Mouse (Mus musculus) erythroblast, adult 5-6 weeks (primary cell): ENCODE data around the gene Ralgapb. TPM values are rescaled to one million over a fixed set of nuclear protein-coding genes. Genes with fewer than 3 reads are reported as not detected.
"Not testable (repeated sequence)": the region's sequence is repeated elsewhere in the genome, so short reads cannot be mapped to it uniquely, and the experiment has no call there.

ENCODE experiments used
- ATAC-seq: replicated peaks from 2 replicates; pipeline ENCODE4 v1.8.0; 2016; ENCODE audit warnings: moderate number of reproducible peaks, mild to moderate bottlenecking, moderate TSS enrichment, inconsistent platforms; ENCODE audit not compliant: poor library complexity, low FRiP score, severe bottlenecking
- total RNA-seq, 2 experiments: library from RNA; stranded (forward) in 1 of 2; stranded (reverse) in 1 of 2; fragments of 150-400 nt in 1 of 2; fragments of 200-764, 138-1000 nt in 1 of 2; gene quantifications; 2 replicates each; pipeline versions ENCODE4 v1.2.3 to v1.2.4; 2015 to 2017; ENCODE audit warnings: low replicate concordance in 2 of 2

Ralgapb gene
- total RNA-seq, 2 experiments from 2014 or later = 6.5 to 17.2 TPM

DNA sequence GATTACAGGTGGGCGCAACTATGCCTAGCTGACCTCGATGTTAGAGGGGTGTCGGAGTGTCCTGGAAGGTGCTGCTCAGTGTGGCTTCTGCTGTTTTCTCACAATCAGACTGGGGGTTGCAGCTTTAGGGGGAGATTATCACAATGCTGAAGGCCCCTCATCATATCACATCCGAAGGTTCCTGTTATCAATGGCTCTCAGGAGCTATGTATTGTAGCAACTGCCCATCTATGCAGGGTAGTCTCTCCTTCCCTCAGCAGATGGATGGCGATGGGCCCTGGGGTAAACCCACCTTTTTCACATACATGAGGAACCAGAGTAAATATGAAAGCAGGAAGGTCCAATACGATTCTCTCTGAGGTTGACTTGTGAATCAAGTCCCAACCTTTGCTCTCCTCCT, 13.3 kb upstream of the Ralgapb start:
- no peak for ATAC-seq

DNA sequence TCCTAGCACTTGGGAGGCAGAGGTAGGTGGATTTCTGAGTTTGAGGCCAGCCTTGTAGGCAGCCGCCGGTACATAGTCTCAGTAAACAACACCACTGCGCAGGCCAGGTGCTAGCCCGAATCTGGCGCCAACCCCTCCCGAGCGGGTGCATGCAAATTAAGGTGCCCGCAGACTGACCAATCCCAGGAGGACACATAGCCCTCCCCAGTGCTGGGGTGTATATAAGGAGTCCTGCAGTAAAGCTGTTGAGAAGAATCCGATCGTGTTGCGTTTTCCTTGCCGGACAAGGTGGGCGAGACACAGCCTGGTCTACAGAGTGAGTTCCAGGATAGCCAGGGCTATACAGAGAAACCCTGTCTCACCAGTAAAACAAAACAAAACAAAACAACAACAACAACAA, 12.5 kb upstream of the Ralgapb start:
- not testable (repeated sequence) for ATAC-seq

DNA sequence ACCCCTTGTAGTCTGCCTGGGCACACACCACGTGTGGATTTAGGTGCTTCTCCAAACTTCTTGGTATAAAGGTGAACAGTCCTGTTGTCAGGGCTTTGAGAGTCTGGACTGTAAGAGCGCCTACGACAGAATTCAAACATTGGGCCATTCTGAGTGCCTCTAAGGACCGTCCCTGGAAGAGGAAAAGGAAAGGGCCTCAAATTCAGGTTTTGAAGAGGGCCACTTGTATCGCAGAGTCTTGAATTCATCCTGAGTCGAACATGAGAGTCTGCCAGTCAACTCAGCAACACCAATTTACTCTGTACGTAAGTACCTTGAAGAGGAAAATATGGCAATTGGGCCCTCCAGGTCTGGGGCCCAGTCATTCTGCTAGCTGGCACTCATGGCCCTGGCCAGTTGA, 6.7 kb upstream of the Ralgapb start:
- ATAC-seq = no peak

DNA sequence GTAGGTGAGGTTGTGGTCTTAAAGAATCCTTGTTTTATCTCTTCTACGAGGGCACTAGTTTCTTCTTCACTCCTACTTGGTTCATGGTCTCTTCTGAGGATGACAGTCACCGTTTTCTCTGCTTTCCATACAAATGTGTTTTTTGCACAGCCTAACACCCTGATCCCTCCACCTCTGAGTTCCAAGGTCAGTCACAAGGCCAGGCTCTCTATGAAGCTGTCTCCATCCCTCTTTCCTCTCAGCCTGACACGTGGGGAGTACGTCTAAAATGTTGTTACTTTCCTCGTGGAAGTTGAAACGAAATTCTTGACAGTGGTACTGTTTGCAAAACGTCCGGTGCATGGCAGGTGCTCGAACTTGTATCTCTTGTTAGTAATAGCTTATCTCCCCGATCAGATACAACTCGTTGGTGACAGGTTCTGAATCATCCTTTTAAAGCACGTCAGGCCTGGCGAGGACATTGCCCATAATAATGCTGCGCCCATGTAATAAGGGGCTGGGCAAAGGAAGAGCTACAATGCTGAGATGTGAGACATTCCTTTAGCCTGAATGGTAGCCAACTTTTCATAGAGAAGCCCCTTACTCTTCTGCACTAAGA, 552 bp upstream of the Ralgapb start:
- no peak; the same call in 1 of the 2 replicates for ATAC-seq

DNA sequence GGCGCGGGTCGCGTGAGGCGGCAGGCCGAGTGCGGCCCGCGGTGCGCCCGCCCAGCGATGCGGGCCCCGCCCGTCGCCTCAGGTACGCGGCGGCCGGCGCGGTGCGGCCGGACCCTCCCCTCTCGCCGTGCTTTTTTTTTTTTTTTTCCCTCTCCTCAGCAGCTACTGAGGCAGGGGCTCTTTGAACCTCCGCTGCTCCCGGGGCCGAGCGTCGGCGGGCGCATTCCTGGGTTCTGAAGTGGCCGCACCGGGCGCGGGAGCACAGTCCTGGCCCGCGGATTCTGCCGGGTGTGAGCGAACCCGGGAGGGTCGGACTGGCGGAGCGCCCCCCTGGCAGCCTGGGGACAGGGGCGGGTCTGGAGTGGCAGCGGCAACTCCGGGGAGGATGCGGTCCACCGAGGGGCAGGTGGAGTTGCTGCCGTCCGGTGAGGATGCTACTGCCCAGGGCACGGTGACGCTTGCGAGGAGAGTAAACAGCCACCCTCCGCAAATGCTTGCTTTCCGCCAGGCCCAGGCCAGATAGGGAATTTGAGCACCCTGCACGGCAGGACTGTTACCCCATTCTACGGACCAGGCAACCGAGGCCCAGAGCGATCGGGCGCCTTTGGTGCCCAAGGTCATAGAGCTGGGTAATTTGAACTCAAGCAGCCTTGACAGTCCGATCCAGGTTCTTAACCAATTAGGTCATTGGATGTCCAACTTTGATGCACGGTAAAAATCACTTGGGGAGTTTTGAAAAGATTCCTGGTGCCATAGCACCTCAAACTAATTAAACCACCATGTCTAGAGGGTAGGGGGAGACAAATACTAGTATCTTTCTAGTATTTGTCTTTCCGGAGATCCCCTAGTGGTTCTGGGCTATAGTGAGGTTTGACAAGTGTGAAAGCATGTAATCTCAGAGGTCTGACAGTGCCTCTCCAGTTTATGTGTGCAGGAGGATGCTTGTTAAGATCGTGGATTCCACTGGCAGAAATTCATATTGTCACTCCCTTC, 670 bp downstream of the Ralgapb start:
- ATAC-seq = peak; percentile 60

DNA sequence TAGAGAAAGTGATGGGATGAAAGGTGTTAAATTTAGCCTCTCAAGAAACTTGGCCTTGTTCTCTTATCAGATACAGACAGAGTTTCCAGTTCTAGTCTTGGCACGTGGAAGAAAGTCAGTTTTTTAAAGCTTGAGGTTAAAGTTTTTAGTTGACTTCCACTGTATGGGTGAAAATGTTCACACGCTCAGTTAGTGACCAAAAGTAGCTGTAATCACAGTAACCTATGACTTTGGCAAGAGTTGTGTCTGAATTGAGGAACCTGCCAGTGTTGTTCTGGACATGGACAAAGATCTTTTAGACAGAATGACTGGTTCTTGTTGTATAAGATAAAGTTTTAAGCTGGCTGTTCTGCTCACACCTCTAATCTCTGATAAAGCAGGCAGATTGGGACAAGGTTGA, 3.6 kb downstream of the Ralgapb start:
- no peak for ATAC-seq

DNA sequence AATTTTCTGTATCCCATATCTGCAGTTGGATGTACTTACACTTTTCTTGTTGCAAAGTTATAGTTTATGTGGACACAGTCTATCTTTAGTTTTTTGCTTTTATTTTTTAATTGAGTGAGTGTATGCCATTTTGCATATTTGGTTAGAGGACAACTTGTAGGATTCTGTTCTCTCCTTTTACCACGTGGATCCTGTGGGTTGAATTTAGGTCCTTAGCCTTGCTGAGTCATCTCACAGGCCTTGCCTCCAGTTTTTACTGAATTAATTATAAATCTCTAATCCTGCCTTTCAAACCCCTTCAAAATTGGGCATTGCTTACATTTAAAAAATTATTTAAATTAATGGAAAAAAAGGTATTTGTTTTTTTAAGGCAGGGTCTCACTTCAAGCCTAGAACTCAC, 6.2 kb downstream of the Ralgapb start:
- no peak for ATAC-seq

DNA sequence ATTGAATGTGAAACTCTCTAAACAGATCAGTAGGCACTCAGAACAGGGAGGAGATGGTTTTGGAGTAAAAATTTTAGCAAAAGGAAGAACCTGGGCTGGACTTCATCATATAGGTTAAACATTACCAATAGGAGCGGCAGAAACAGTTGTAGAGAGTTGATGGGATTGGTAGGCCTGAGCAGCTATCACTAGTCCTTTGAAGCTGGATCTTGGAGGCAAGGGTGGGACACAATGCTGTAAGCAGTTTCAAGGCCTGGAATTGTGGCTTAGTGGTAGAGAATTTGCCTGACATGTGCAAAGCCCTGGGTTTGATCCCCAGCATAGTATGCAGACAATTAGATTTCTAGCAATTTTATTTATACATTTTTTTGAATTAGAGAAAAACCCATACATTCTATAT, 9.0 kb downstream of the Ralgapb start:
- ATAC-seq = no peak

DNA sequence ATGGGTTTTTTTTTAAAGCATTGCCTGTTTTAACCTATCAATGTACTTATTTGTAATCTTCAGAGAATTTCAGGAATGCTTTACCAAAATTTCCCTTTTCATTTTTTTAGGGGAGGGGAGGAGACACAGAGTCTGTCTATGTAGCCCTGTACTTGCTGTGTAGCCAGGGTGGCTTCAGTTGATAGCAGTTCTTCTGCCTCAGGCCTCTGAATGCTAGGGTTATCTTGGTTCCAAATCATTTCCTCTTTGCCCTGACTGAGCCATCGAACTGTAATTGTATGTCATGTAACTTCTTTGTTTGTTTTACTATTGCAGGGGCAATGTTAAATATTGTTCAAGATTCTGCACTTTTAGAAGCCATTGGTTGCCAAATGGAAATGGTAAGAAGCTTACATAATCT, 36.2 kb downstream of the Ralgapb start:
- ATAC-seq = no peak

DNA sequence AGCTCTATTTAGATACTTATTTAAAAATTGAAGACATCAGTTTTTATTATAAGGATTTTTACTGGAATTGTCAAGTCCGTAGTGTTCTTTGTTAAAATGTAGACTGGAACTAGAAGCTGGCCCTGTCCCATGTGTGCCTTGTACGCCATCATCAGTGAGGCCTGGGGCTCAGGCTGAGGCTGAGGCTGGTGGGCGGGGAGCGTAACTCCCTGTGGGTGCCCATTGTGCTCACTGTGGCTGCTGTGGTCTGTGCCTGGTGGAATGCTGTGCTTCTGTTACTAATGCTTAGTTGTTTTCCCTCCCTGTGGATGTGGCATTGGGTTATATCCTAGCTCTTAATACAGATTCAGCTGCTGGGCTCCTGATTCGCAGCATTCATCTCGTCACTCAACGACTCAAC, 40.2 kb downstream of the Ralgapb start:
- ATAC-seq = no peak

DNA sequence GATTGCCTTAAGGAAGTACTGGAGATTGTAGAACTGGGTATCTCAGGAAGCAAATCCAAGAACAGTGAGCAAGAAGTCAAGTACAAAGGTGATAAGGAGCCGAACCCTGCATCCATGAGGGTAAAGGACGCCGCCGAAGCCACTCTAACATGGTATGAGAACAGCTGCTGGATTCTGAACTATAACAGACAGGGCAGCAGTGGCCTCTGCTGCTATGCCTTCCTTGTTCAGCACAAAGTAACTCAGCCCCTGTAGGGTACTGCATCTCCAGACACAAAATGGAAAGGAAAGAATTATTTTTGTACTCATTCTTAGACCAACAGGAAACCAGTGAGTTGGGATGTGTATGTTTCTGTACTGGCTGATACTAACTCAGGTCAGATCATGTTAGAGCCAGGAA, 46.8 kb downstream of the Ralgapb start:
- ATAC-seq = no peak

DNA sequence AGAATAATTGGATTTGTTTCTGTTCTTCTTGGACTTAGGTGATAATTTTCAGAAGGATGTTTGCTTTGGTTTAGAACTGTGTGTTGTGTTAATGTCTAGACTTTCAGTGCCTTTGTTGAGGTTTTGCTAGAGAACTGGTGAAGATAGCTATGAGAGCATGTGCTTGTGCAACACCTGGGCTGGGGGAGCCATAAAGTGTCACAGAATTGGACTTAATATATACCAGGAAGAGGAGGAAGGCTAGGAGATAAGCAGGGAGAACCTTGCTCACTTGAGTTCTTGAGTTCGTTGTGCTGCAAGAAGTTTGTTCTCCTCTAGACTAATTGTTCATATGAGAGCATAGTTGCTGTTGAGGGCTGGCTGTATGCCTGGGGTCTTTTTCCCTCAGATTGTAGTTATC, 48.0 kb downstream of the Ralgapb start:
- no peak for ATAC-seq

DNA sequence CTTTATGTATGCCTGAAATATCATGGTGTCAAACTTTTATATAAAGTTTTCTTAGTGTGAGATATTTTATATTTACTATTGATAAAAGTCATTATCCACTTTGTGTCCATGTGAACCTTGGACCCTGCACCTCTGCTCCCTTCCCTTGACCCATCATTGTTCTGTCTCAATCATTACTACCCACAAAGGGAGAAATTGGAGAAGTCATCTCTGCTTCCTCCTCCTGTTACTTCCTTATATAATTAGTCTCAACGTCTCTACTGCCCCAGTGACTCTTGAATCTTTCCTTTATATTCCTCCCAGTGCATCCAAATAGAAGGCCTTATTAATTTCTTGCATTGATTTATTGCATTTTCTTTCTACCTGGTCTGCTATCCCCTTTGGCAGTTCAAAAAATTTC, 52.8 kb downstream of the Ralgapb start:
- no peak for ATAC-seq

DNA sequence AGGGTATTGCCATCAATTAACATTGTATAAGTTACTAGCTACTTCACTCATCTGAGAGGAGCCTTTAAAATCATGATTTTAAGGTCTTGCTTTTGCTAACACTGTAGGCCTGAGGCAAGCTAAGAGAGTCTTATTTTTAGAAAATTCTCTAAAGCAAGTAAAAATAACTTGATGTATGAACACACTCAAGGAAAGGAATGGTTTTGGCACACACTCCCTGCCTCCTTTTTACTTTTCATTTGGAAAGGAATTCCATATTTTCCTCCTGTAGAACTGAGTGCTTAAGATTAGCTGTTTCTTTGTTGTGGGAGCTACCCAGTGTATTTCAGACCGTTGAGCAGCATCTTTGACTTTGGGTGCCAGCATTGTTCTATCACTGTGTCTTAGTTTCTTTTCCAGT, 64.5 kb downstream of the Ralgapb start:
- no peak for ATAC-seq

DNA sequence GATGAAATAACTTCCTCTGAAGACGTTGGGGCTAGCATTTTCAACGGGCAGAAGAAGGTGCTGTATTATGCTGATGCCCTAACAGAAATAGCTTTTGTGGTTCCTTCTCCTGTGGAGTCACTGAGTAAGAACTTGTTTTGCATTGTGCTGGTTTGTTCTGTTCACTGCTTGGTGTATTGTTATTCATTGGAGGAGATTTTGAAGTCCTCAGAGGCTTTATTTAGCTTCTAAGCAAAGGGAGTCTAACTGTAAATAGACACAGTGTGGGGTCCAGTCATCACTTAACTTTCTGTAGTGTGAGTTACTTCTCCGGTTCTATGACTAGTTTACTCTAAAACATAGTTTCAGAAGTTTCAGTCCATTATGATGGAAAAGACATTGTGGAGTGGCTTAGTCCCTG, 68.0 kb downstream of the Ralgapb start:
- ATAC-seq = no peak

DNA sequence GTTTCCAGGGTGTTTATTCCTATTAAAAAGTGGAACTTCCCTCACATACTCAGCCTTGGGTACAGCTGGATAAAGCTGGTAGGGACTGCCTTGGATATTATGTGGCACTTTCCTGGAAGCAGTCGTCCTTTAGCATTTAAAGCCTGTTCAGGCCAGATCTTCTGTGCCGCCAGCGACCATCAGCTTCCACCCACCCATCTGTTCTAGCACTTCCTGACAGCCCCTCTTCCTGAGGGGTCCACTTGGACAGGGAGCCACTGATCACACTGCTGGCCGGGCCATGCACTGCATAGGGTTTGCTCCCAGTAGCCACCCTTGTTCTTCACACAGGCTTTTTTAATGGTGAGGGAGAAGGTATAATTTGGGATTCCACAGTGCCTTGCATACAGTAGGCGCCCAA, 88.8 kb downstream of the Ralgapb start:
- no peak for ATAC-seq

DNA sequence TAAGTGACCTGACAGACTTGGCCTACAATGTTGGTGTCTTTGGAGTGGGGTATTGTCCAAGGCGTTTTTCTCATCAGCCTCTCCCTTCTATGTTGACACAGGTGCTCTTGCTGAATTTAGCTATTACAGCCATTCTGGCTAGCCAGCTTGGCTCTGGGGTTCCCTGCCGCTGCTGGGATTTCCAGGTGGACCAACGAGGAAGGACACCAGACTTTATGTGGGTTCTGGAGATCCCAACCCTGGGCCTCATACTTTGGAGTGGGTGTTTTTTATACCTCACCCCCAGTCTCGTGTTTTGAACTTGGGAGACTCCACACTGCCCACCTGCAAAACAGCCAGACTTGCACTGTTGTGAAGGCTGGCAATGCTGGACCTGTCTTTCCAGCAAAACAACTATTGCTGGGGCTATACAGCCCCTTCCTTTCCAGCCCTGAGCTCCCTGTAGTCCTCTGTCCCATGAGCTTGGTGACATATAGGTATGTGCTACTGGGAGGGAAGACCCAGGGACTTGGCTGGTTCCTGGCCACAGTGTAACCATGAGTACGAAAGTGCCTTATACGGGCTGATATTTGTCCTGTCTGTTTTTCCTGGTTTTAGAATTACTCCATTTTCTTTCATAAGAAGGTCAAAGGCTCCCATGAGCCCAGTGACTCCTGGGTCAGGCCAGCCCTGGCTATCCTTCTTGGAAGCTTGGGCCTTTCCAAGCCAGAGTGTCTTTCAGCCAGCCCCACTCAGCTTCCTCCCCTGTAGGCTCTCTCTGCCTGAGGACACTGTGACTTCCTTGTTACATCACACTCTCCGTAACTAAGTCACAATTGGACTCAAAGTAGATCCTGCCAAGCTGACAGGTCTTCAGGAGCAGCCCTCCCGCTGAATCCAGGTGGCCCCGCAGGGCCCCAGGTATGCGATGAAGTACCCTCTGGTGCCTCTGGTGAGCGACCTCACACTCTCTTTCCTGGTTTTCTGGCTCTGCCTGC, 92.5 kb downstream of the Ralgapb start, which contains the start of gene Adig:
Gene Adig, plus strand, starts transcription at position 777 of the 977 bp plus-strand sequence.
- no peak for ATAC-seq

DNA sequence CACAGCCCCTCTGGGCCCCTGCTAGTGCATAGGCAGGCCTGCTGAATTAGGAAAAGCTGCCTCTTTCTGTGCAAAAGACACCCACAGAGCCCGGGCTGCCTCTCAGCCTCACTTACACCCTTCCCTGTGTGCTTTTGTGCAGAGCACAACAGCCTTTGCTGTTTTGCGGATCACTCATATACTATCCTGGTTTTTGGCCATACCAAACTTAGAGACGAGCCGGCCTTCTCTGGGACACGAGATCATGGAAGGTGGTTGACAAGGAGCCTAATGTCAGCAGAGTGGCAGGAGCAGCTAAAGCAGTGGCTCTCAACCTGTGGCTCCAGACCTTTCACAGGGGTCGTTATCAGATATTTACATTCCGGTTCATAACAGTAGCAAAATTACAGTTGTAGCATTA, 93.6 kb downstream of the Ralgapb start:
- ATAC-seq = no peak

DNA sequence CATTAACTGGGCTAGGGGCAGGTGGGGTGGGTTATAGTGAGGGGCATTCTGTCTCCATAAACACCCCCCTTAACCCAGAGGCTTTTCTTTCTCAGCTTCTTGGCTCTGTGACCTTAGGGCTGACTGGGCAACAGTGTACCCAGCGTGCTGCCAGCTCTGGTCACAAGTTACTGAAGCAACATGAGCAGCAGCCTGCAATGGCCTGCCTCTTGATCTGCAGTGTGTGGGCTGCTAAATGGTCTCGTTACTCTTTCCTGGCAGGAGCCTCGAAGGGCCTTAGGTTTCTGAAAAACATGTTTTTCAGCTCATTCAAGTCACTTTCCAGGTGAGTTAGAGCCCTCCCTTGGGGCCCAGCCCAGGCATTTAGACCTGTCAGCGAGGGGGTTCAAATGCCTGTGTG, 94.0 kb downstream of the Ralgapb start:
- ATAC-seq = no peak

DNA sequence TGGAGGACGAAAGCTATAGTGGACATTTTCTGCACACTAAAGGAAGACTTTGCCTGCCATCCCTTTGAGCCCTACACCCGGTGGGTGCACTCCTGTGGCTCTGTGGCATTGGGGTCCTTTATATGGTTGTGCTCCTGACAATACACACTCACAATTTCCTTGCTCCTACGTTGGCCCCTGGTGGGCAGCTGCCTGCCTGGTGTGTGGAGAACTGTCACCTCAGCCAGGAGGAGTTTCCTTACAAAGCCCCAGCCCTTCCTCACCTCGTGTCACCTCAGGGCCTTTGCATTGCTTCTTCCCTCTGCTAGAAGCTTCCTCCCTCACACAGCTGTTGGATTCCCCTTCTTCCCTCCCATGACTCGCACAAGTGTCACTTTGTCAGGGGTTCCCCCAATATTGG, 96.8 kb downstream of the Ralgapb start:
- no peak for ATAC-seq
